Mouse (Mus musculus): Measurements from ENCODE around the gene Abcc3. TPM values are rescaled to one million over a fixed set of nuclear protein-coding genes. Genes with fewer than 3 reads are reported as not detected.

Gene Abcc3
- total and polyA plus RNA-seq, 2 experiments from 2014 or later = 0.97 to 1.1 TPM

DNA sequence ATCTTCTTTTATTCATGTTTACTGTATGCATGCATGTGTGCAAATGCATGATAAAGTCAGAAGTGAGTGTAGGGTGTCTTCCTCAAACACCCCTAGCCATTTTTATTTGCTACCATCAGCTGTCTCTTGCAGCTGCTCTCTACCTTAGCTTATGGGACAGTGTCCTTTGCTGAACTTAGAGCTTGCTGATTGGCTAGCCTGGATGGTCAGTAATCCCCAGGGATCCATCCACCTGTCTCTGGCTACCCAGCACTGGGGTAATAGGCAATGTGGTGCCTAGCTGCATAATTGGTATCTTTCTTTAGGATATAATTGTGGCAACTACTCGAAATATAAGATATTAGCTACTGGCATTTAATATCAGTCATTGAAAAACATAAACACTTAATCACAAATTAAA is 80.1 kb downstream of the Abcc3 start:
- WGBS = 66% methylated on average over 1 of the region's 1 CpGs
- no peak for TF ChIP-seq CTCF (IDR thresholded peaks at IDR 0.05; ENCODE audit: low read depth)
- no peak overlapping the region for H3K27ac ChIP-seq (ENCODE audit: low read depth, low read length)
- H3K27me3 ChIP-seq (ENCODE audit: insufficient read depth, low read length) = no peaks in the 10 kb centered on the region
- ATAC-seq (no peak), DNase-seq (no peak)
- H3K4me1 ChIP-seq (ENCODE audit: insufficient read depth) = peaks cover 21% of the 10 kb centered on the region; the same call in 1 of the 2 replicates
- no peak overlapping the region for H3K9ac ChIP-seq
- H3K9me3 ChIP-seq (ENCODE audit: low read length) = no peaks in the 10 kb centered on the region
- no peaks in the 10 kb centered on the region for H3K36me3 ChIP-seq (ENCODE audit: insufficient read depth)
- H3K4me2 ChIP-seq (ENCODE audit: low read depth) = no peak overlapping the region
- H3K4me3 ChIP-seq (ENCODE audit: low read depth, low read length) = no peak overlapping the region

DNA sequence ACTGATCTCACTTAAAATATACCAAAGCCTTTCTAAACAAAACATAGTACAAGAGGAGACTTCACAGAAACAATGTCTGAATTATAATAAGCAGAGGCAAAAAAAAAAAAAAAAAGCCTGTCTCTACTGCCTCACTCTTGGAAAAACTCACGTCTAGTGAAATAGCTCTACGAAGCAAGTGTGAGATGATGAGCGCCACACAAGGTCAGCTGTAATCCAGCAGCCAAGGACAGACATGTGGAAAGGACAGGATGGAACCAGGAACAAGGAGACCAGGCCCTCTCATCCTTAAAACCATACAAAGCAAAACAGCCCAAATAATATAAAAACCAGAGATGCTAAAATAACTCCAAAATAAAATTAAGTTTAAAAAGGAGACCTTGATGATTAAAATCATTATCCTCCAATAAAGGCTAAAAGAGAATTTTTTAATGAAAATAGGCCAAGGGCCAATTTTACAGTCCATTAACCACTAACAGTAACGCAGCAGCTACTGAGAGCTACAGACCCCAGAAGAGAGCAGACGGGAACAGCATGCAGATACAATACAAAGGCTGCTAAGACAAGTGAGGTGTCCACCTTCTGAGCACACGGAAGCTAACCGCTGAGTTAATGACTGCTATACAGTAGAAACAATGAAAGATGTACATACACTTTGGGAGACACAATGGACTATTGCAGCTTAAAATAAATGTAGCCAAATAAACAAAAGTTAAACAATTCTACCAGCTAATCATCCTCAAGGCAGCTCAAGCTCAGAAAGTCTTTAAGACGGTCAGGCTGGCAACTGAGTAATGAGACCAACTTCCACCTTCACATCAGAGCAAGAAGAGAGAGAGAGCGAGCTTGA is 97.6 kb downstream of the Abcc3 start:
- DNase-seq = no peak
- Histone ChIP-seq H3K4me3 (ENCODE audit: low read depth, low read length) (no peak overlapping the region), H3K9ac (no peak overlapping the region), H3K36me3 (ENCODE audit: insufficient read depth) (peaks cover 80% of the 10 kb centered on the region), H3K4me1 (ENCODE audit: insufficient read depth) (no peaks in the 10 kb centered on the region), H3K27ac (ENCODE audit: low read depth, low read length) (no peak overlapping the region), H3K4me2 (ENCODE audit: low read depth) (no peak overlapping the region), H3K9me3 (ENCODE audit: low read length) (no peaks in the 10 kb centered on the region), H3K27me3 (ENCODE audit: insufficient read depth, low read length) (no peaks in the 10 kb centered on the region)
- WGBS = 42% methylated on average over 9 of the region's 9 CpGs
- ATAC-seq = no peak
- TF ChIP-seq CTCF (IDR thresholded peaks at IDR 0.05; ENCODE audit: low read depth) = no peak

Other genes starting within 250 kb of the Abcc3 start
- 12.5 and 17.3 TPM in 2 replicates for gene Tob1, start 181.5 kb downstream of the Abcc3 start, total RNA-seq (2014; rRNA removed)
- 27.9 and 31.6 TPM in 2 replicates for gene Tob1, start 181.5 kb downstream of the Abcc3 start, polyA plus RNA-seq (2015; fragmentation: Nextera tagmentation; extraction: Ambion mirVana)
- 5.9 and 6.4 TPM in 2 replicates for gene Wfikkn2, start 147.0 kb downstream of the Abcc3 start, total RNA-seq (2014; rRNA removed)
- 6.5 and 10.0 TPM in 2 replicates for gene Wfikkn2, start 147.0 kb downstream of the Abcc3 start, polyA plus RNA-seq (2015; fragmentation: Nextera tagmentation; extraction: Ambion mirVana)
- gene Gm21885, start 111.1 kb downstream of the Abcc3 start, total RNA-seq (2014; rRNA removed) = 0.92 TPM in 1 of 2 replicates, not detected in the other
- 0.19 TPM in 1 of 2 replicates, not detected in the other for gene Gm21885, start 111.1 kb downstream of the Abcc3 start, polyA plus RNA-seq (2015; fragmentation: Nextera tagmentation; extraction: Ambion mirVana)
- 88.8 and 108 TPM in 2 replicates for gene Luc7l3, start 71.0 kb downstream of the Abcc3 start, total RNA-seq (2014; rRNA removed)
- 76.8 and 87.2 TPM in 2 replicates for gene Luc7l3, start 71.0 kb downstream of the Abcc3 start, polyA plus RNA-seq (2015; fragmentation: Nextera tagmentation; extraction: Ambion mirVana)
- gene Ankrd40, start 65.0 kb downstream of the Abcc3 start, total RNA-seq (2014; rRNA removed) = 45.5 and 51.8 TPM in 2 replicates
- gene Ankrd40, start 65.0 kb downstream of the Abcc3 start, polyA plus RNA-seq (2015; fragmentation: Nextera tagmentation; extraction: Ambion mirVana) = 13.7 and 15.0 TPM in 2 replicates
- gene Cacna1g, start 81.2 kb upstream of the Abcc3 start, total RNA-seq (2014; rRNA removed) = 47.1 and 62.9 TPM in 2 replicates
- gene Cacna1g, start 81.2 kb upstream of the Abcc3 start, polyA plus RNA-seq (2015; fragmentation: Nextera tagmentation; extraction: Ambion mirVana) = 5.3 and 5.8 TPM in 2 replicates
- gene Spata20, start 93.2 kb upstream of the Abcc3 start, total RNA-seq (2014; rRNA removed) = 0.92 and 3.1 TPM in 2 replicates
- 0.99 and 2.3 TPM in 2 replicates for gene Spata20, start 93.2 kb upstream of the Abcc3 start, polyA plus RNA-seq (2015; fragmentation: Nextera tagmentation; extraction: Ambion mirVana)
- 2.0 and 2.5 TPM in 2 replicates for gene Epn3, start 107.0 kb upstream of the Abcc3 start, total RNA-seq (2014; rRNA removed)
- gene Epn3, start 107.0 kb upstream of the Abcc3 start, polyA plus RNA-seq (2015; fragmentation: Nextera tagmentation; extraction: Ambion mirVana) = 0.96 and 1.4 TPM in 2 replicates
- gene Mycbpap, start 128.7 kb upstream of the Abcc3 start, total RNA-seq (2014; rRNA removed) = 0.77 and 2.1 TPM in 2 replicates
- 1.5 and 1.7 TPM in 2 replicates for gene Mycbpap, start 128.7 kb upstream of the Abcc3 start, polyA plus RNA-seq (2015; fragmentation: Nextera tagmentation; extraction: Ambion mirVana)
- 12.2 and 12.6 TPM in 2 replicates for gene Rsad1, start 156.3 kb upstream of the Abcc3 start, total RNA-seq (2014; rRNA removed)
- 7.7 and 8.8 TPM in 2 replicates for gene Rsad1, start 156.3 kb upstream of the Abcc3 start, polyA plus RNA-seq (2015; fragmentation: Nextera tagmentation; extraction: Ambion mirVana)
- not detected in 2 replicates for gene Chad, start 172.1 kb upstream of the Abcc3 start, total RNA-seq (2014; rRNA removed)
- gene Chad, start 172.1 kb upstream of the Abcc3 start, polyA plus RNA-seq (2015; fragmentation: Nextera tagmentation; extraction: Ambion mirVana) = 0.30 and 0.44 TPM in 2 replicates
- gene Acsf2, start 208.9 kb upstream of the Abcc3 start, total RNA-seq (2014; rRNA removed) = 2.6 and 4.3 TPM in 2 replicates
- 1.5 and 1.6 TPM in 2 replicates for gene Acsf2, start 208.9 kb upstream of the Abcc3 start, polyA plus RNA-seq (2015; fragmentation: Nextera tagmentation; extraction: Ambion mirVana)
- 116 and 127 TPM in 2 replicates for gene Lrrc59, start 236.8 kb upstream of the Abcc3 start, total RNA-seq (2014; rRNA removed)
- gene Lrrc59, start 236.8 kb upstream of the Abcc3 start, polyA plus RNA-seq (2015; fragmentation: Nextera tagmentation; extraction: Ambion mirVana) = 144 and 145 TPM in 2 replicates